Mouse (Mus musculus): ENCODE results near the gene Slc51a. TPM values are rescaled to one million over a fixed set of nuclear protein-coding genes. Genes with fewer than 3 reads are reported as not detected.

Slc51a gene
- polyA plus RNA-seq, 1 experiment from 2014 or later = 0.41 TPM

DNA sequence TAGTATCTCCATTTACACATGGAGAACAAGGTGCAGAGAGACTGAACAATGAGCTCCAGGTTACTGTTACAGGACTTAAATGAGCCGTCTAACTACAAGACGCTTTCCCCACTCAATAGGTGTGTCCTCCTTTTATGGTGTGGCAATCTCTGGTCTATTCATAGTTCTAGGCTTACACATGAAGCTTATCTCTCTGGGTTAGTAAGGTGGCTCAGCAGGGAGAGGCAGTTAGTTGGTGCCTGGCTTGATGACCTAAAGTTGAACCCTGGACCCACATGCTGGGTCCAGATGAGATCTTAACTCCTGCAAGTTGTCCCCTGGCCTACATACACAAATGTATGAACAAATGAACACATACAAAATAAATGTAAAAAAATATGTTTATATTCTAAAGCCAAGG lies 24.3 kb downstream of the Slc51a start:
- no peak overlapping the region for H3K4me2 ChIP-seq (replicated peaks; ENCODE audit: low read depth, low read length)
- ATAC-seq = no peak
- no peaks in the 10 kb centered on the region for H3K27me3 ChIP-seq (replicated peaks; ENCODE audit: insufficient read depth, low read length)
- TF ChIP-seq CTCF (IDR thresholded peaks at IDR 0.05) (no peak), EP300 (IDR thresholded peaks at IDR 0.05) (no peak)
- no peak overlapping the region for H3K27ac ChIP-seq (ENCODE audit: low read length)
- no peak overlapping the region for H3K4me3 ChIP-seq (ENCODE audit: low read depth, low read length)
- no peak for DNase-seq (ENCODE audit: low spot score)
- no peaks in the 10 kb centered on the region for H3K9me3 ChIP-seq (ENCODE audit: low read length)
- no peak overlapping the region for H3K9ac ChIP-seq (replicated peaks; ENCODE audit: low read depth)
- 83% methylated on average over 2 of the region's 2 CpGs for WGBS
- H3K36me3 ChIP-seq (ENCODE audit: insufficient read depth, low read length) = peaks cover 24% of the 10 kb centered on the region
- H3K4me1 ChIP-seq (ENCODE audit: insufficient read depth, low read depth, low read length) = no peaks in the 10 kb centered on the region

DNA sequence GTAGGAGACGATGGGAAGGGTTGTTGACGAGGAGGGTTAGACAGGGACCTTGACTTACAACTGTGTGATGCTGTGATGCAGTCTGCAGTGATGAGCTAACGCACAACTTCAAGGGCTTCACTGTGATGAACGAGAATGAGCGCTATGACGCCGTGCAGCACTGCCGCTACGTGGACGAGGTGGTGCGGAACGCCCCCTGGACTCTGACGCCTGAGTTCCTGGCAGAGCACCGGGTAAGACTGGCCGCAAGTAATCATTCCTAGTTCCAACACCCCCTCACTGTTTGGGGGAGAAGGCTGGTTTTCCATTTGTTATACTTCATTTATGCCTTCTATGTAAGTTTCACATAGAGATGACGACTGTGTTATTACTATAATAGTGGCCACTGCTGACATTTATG lies 24.7 kb downstream of the Slc51a start:
- 92% methylated on average over 16 of the region's 16 CpGs for WGBS
- H3K36me3 ChIP-seq (ENCODE audit: insufficient read depth, low read length) = peaks cover 24% of the 10 kb centered on the region
- DNase-seq (ENCODE audit: low spot score) (no peak), ATAC-seq (no peak)
- no peaks in the 10 kb centered on the region for H3K27me3 ChIP-seq (replicated peaks; ENCODE audit: insufficient read depth, low read length)
- no peak overlapping the region for H3K4me3 ChIP-seq (ENCODE audit: low read depth, low read length)
- H3K9ac ChIP-seq (replicated peaks; ENCODE audit: low read depth) = no peak overlapping the region
- H3K9me3 ChIP-seq (ENCODE audit: low read length) = no peaks in the 10 kb centered on the region
- no peak overlapping the region for H3K4me2 ChIP-seq (replicated peaks; ENCODE audit: low read depth, low read length)
- TF ChIP-seq EP300 (IDR thresholded peaks at IDR 0.05) (no peak), CTCF (IDR thresholded peaks at IDR 0.05) (no peak)
- H3K27ac ChIP-seq (ENCODE audit: low read length) = no peak overlapping the region
- H3K4me1 ChIP-seq (ENCODE audit: insufficient read depth, low read depth, low read length) = no peaks in the 10 kb centered on the region

GRCm38 (mm10) chr16:32461713-32462112 lies 26.0 kb downstream of the Slc51a start:
- Histone ChIP-seq H3K9ac (replicated peaks; ENCODE audit: low read depth) (no peak overlapping the region), H3K4me3 (ENCODE audit: low read depth, low read length) (no peak overlapping the region), H3K36me3 (ENCODE audit: insufficient read depth, low read length) (peaks cover 19% of the 10 kb centered on the region), H3K9me3 (ENCODE audit: low read length) (no peaks in the 10 kb centered on the region), H3K4me2 (replicated peaks; ENCODE audit: low read depth, low read length) (no peak overlapping the region), H3K4me1 (ENCODE audit: insufficient read depth, low read depth, low read length) (no peaks in the 10 kb centered on the region), H3K27ac (ENCODE audit: low read length) (no peak overlapping the region), H3K27me3 (replicated peaks; ENCODE audit: insufficient read depth, low read length) (no peaks in the 10 kb centered on the region)
- no peak for TF ChIP-seq CTCF (IDR thresholded peaks at IDR 0.05)
- no peak for TF ChIP-seq EP300 (IDR thresholded peaks at IDR 0.05)
- 88% methylated on average over 5 of the region's 5 CpGs for WGBS
- no peak for ATAC-seq
- no peak for DNase-seq (ENCODE audit: low spot score)

DNA sequence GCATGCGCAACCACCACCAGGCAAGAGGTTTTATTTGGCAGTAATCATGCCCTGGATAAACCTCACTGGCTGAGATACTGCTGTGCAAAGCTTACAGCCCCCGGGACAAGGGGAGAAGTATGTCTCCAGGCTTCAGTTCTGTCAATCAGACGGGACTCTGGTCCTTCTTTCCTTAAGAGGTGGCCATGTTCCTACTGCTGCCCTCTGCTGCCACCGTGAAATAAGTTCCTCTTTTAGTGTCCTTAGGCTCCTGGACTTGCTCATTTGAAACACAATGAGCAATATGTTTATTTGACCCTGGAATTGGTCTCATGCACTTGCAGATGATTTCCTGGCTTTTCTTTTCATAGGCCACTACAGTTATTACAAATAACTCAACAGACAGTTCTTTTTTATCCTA lies 27.2 kb downstream of the Slc51a start:
- Histone ChIP-seq H3K27me3 (replicated peaks; ENCODE audit: insufficient read depth, low read length) (no peaks in the 10 kb centered on the region), H3K27ac (ENCODE audit: low read length) (no peak overlapping the region), H3K4me2 (replicated peaks; ENCODE audit: low read depth, low read length) (no peak overlapping the region), H3K9me3 (ENCODE audit: low read length) (no peaks in the 10 kb centered on the region), H3K36me3 (ENCODE audit: insufficient read depth, low read length) (peaks cover 19% of the 10 kb centered on the region), H3K4me3 (ENCODE audit: low read depth, low read length) (no peak overlapping the region), H3K4me1 (ENCODE audit: insufficient read depth, low read depth, low read length) (no peaks in the 10 kb centered on the region), H3K9ac (replicated peaks; ENCODE audit: low read depth) (no peak overlapping the region)
- ATAC-seq (no peak), DNase-seq (ENCODE audit: low spot score) (peak; percentile 36)
- TF ChIP-seq EP300 (IDR thresholded peaks at IDR 0.05) (no peak), CTCF (IDR thresholded peaks at IDR 0.05) (peak; percentile 45)
- 56% methylated on average over 4 of the region's 4 CpGs for WGBS

DNA sequence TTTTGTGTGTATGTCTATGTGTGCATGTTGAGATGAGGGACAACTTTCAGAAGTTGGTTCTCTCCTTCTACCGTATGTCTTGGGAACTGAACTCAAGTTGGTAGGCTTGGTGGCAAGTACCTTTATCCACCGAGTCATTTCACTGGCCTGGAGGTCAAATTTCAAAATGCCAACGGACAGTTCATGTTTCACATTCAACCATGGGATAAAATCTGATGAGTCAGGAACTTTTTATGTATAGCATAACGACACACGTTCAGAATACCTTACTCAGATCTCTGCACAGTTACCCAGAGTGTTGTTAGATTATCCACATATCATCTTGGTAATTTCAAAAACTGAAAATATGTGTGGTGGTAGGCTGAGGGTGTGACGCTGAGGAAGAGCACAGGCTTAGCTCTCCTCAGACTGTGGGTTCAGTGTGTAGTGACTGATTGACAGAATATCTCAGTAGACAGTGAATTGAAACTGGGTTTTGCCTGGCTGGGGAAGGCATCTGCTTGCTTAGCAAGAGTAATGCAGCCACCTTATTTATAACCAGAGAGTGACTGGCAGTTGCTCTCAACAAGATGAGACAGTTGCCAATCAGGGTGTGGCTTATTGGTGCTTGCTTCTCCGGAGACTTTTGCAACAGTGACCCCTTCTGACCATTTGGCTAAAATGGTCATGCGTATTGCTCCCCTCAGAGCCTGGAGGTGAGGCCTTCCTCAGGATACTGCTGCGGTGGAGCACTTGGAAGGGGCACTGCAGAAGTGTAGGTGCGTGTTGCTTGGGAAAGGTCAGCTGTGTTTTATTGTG lies 29.9 kb downstream of the Slc51a start:
- H3K4me3 ChIP-seq (ENCODE audit: low read depth, low read length) = no peak overlapping the region
- 56% methylated on average over 10 of the region's 10 CpGs for WGBS
- H3K4me1 ChIP-seq (ENCODE audit: insufficient read depth, low read depth, low read length) = no peaks in the 10 kb centered on the region
- no peaks in the 10 kb centered on the region for H3K27me3 ChIP-seq (replicated peaks; ENCODE audit: insufficient read depth, low read length)
- no peak overlapping the region for H3K27ac ChIP-seq (ENCODE audit: low read length)
- H3K36me3 ChIP-seq (ENCODE audit: insufficient read depth, low read length) = peaks cover 21% of the 10 kb centered on the region
- H3K9me3 ChIP-seq (ENCODE audit: low read length) = no peaks in the 10 kb centered on the region
- TF ChIP-seq EP300 (IDR thresholded peaks at IDR 0.05) = no peak
- TF ChIP-seq CTCF (IDR thresholded peaks at IDR 0.05) = peak; percentile 79
- DNase-seq (ENCODE audit: low spot score) (peak; percentile 81), ATAC-seq (peak; percentile 57; the same call in 1 of the 2 replicates)
- no peak overlapping the region for H3K4me2 ChIP-seq (replicated peaks; ENCODE audit: low read depth, low read length)
- no peak overlapping the region for H3K9ac ChIP-seq (replicated peaks; ENCODE audit: low read depth)

DNA sequence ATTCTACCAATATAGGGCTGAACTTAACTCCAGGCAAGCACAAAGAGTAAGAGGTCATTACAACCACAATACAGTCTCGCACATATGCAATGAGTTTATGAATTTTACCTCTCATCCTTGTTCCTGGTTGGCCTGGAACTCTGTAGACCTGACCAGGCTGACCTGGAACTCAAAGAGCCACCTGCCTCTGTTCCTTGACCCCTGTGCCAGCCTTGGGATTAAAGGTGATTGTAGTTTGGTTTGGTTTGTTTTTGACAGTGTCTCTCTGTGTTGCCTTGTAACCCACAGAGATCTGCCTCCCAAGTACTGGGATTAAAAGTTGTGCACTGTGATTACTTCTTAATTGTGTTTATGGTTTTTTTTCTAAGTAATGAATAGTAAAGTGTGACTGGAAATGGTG lies 30.9 kb downstream of the Slc51a start:
- ATAC-seq = no peak
- 86% methylated on average over 1 of the region's 1 CpGs for WGBS
- Histone ChIP-seq H3K4me1 (ENCODE audit: insufficient read depth, low read depth, low read length) (no peaks in the 10 kb centered on the region), H3K27me3 (replicated peaks; ENCODE audit: insufficient read depth, low read length) (no peaks in the 10 kb centered on the region), H3K4me2 (replicated peaks; ENCODE audit: low read depth, low read length) (no peak overlapping the region), H3K4me3 (ENCODE audit: low read depth, low read length) (no peak overlapping the region), H3K9me3 (ENCODE audit: low read length) (no peaks in the 10 kb centered on the region), H3K36me3 (ENCODE audit: insufficient read depth, low read length) (peaks cover 19% of the 10 kb centered on the region; the same call in 1 of the 2 replicates), H3K9ac (replicated peaks; ENCODE audit: low read depth) (no peak overlapping the region), H3K27ac (ENCODE audit: low read length) (no peak overlapping the region)
- TF ChIP-seq EP300 (IDR thresholded peaks at IDR 0.05) = no peak
- no peak for DNase-seq (ENCODE audit: low spot score)
